Mouse (Mus musculus): Measurements from ENCODE around the gene Tent4b. TPM values are rescaled to one million over a fixed set of nuclear protein-coding genes. Genes with fewer than 3 reads are reported as not detected.

Tent4b gene
- polyA plus RNA-seq, 1 experiment from 2014 or later: 5.9 TPM

DNA sequence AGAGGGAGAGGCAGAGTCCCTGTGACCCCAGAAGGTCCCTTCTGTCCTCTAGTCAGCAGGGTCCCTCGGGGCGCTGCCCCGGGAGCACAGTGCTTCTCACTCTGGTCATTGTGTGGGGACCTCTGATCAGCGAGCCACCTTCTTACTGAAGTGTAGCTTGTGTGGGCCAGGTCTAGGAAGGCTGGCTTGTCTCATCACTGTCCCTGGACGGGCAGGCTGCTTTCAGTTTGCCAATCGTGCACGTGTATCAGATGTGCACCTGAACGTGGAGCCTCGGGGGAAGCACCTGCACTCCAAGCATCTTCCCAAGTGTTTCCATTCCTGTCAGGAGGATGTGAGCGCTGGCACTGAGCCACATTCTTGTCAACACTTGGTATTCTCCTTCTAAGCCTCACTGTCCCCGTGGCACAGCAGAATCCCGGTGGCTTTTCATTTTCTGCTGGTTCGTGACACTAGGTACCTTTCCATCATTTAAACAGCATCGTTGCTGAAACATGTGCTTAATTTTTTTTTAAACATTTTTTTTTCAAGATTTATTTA lies 87.5 kb downstream of the Tent4b start:
- no peaks in the 10 kb centered on the region for H3K4me1 ChIP-seq (replicated peaks; ENCODE audit: control insufficient read depth, insufficient read depth, low read length)
- no peaks in the 10 kb centered on the region for H3K36me3 ChIP-seq (ENCODE audit: control insufficient read depth, insufficient read depth)
- no peaks in the 10 kb centered on the region for H3K27me3 ChIP-seq (replicated peaks; ENCODE audit: control insufficient read depth, insufficient read depth, low read length)
- no peak overlapping the region for H3K4me3 ChIP-seq (ENCODE audit: low read depth, low read length)
- no peak overlapping the region for H3K9ac ChIP-seq (ENCODE audit: low read depth, low read length)
- TF ChIP-seq CTCF (IDR thresholded peaks at IDR 0.05; ENCODE audit: low read depth): no peak
- H3K27ac ChIP-seq (ENCODE audit: low read depth, low read length): no peak overlapping the region
- no peaks in the 10 kb centered on the region for H3K9me3 ChIP-seq (ENCODE audit: control insufficient read depth)
- H3K4me2 ChIP-seq (replicated peaks; ENCODE audit: low read depth): no peak overlapping the region
- ATAC-seq: no peak
- 86% methylated on average over 14 of the region's 14 CpGs for WGBS

DNA sequence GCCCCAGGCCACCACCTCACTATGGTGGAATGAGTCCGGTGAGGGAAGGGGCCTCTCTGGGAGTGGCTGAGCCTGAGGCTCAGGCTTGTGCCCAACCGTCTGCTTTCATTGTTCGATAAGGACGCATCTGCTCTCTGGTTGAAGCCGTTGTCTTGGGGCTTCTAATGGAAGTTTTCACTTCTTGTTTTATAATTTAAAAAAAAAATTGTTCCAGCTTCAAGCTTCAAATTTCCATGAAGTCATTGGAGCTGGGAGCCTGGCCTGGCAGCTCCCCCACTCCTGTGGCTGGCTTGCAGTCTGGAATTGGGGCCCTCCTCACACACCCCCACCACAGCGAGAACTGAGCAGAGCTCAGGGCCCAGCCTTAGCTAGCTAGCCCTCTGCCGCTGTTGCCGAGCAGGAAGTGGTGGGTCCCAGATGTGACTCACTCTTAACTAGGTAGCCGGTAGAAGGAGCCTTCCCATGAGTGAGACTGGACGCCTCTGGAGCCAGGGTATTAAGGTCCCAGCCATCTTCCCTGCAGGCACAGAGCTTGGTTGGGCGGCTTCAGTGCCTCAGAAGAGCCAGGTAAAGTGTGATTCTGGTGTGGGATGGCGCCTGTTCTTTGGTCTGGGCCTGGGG lies 89.7 kb downstream of the Tent4b start:
- TF ChIP-seq CTCF (IDR thresholded peaks at IDR 0.05; ENCODE audit: low read depth): no peak
- Histone ChIP-seq H3K4me1 (replicated peaks; ENCODE audit: control insufficient read depth, insufficient read depth, low read length) (no peaks in the 10 kb centered on the region), H3K9me3 (ENCODE audit: control insufficient read depth) (no peaks in the 10 kb centered on the region), H3K9ac (ENCODE audit: low read depth, low read length) (no peak overlapping the region), H3K27me3 (replicated peaks; ENCODE audit: control insufficient read depth, insufficient read depth, low read length) (no peaks in the 10 kb centered on the region), H3K36me3 (ENCODE audit: control insufficient read depth, insufficient read depth) (no peaks in the 10 kb centered on the region), H3K4me3 (ENCODE audit: low read depth, low read length) (no peak overlapping the region), H3K4me2 (replicated peaks; ENCODE audit: low read depth) (no peak overlapping the region), H3K27ac (ENCODE audit: low read depth, low read length) (no peak overlapping the region)
- ATAC-seq: no peak
- 65% methylated on average over 12 of the region's 12 CpGs for WGBS

DNA sequence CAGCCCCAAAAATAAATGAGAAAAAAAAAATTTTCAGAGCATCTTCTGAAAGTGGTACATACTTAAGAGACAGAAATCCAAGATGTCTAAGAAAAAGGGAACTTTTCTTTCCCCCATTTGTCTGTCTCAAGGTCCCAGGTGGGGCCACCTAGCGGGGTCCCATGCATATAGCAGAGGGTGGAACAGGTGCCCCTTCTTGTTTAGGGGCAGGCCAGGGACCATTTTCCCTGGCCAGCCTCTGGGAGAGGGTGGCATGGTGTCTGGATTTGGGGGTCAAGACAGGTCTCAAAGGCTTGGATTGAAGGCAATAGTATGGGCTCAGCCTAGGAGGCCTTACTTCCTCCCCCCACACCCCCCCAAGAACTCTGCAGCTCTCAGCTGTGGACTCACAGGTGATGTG lies 90.9 kb downstream of the Tent4b start:
- TF ChIP-seq CTCF (IDR thresholded peaks at IDR 0.05; ENCODE audit: low read depth): no peak
- no peak overlapping the region for H3K4me3 ChIP-seq (ENCODE audit: low read depth, low read length)
- no peak overlapping the region for H3K9ac ChIP-seq (ENCODE audit: low read depth, low read length)
- no peaks in the 10 kb centered on the region for H3K36me3 ChIP-seq (ENCODE audit: control insufficient read depth, insufficient read depth)
- 81% methylated on average over 1 of the region's 1 CpGs for WGBS
- H3K9me3 ChIP-seq (ENCODE audit: control insufficient read depth): no peaks in the 10 kb centered on the region
- no peak overlapping the region for H3K27ac ChIP-seq (ENCODE audit: low read depth, low read length)
- no peaks in the 10 kb centered on the region for H3K27me3 ChIP-seq (replicated peaks; ENCODE audit: control insufficient read depth, insufficient read depth, low read length)
- no peaks in the 10 kb centered on the region for H3K4me1 ChIP-seq (replicated peaks; ENCODE audit: control insufficient read depth, insufficient read depth, low read length)
- no peak overlapping the region for H3K4me2 ChIP-seq (replicated peaks; ENCODE audit: low read depth)
- no peak for ATAC-seq

DNA sequence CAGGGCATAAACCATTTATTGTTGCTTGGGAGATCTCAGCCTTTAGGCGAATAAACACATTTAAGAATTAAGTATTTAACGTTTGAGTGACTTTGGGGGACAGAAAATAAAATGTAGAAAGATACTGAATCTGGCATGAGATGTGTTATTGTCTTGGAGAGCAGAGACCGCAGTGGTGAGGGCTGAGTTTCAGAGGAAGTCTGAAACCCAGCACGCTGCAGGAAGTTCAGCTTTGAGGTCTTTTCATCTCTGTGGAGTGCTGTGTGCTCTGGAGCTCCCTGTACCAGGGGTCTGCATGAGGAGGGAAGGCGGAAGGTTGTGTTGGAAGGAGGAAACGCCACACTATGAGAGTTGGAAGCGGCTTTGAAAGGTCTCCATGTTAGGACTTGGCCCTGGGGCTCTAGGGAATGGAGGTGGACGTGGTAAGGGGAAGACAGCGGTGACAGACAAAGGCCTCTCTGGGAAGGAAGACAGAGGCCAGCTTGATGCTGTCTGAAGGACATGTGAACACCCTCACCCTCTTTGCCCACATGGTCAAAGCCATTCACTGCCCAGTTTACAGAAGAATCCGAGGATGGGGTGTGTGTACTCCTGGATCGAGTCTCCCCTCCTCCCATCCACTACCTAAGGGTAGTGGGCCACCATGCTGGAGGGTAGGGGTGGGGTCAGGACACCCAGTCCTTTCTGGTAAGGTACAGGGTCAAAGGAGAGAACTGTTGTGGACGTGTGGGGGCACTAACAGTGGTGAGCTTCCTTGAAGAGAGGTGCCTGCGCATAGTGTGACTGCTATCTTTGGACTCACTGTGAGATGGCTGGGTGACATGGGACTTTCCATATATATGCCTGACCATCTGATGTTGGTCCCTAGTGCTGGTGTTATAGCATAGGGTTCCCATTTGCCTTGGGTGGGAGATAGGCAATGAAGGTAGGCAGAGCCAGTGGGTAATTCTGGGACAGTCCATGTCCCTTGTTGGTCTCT lies 91.6 kb downstream of the Tent4b start:
- Histone ChIP-seq H3K9me3 (ENCODE audit: control insufficient read depth) (no peaks in the 10 kb centered on the region), H3K4me2 (replicated peaks; ENCODE audit: low read depth) (no peak overlapping the region), H3K27me3 (replicated peaks; ENCODE audit: control insufficient read depth, insufficient read depth, low read length) (no peaks in the 10 kb centered on the region), H3K9ac (ENCODE audit: low read depth, low read length) (no peak overlapping the region), H3K4me1 (replicated peaks; ENCODE audit: control insufficient read depth, insufficient read depth, low read length) (no peaks in the 10 kb centered on the region), H3K36me3 (ENCODE audit: control insufficient read depth, insufficient read depth) (no peaks in the 10 kb centered on the region), H3K27ac (ENCODE audit: low read depth, low read length) (no peak overlapping the region), H3K4me3 (ENCODE audit: low read depth, low read length) (no peak overlapping the region)
- no peak for ATAC-seq
- TF ChIP-seq CTCF (IDR thresholded peaks at IDR 0.05; ENCODE audit: low read depth): no peak
- 79% methylated on average over 13 of the region's 13 CpGs for WGBS

DNA sequence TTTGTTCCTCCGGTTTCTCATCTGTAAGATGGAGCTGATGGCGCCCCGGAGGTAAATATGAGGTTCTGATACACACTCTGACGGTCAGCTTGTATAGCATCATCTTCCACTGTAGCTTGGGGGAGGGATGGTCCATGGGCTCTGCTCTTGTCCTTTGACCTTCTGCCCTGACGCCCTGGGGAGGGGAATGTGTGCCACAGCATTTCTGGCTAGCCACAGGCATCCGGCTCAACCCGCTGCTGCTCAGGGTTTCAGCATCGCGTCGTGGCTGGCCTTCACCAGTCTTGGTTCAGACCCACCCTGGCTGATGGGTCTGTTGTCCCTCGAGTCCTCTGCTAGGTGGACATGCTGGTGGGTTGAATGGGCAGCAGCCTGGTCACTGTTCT lies 92.3 kb downstream of the Tent4b start:
- Histone ChIP-seq H3K4me2 (replicated peaks; ENCODE audit: low read depth) (no peak overlapping the region), H3K4me3 (ENCODE audit: low read depth, low read length) (no peak overlapping the region), H3K4me1 (replicated peaks; ENCODE audit: control insufficient read depth, insufficient read depth, low read length) (no peaks in the 10 kb centered on the region), H3K9me3 (ENCODE audit: control insufficient read depth) (no peaks in the 10 kb centered on the region), H3K9ac (ENCODE audit: low read depth, low read length) (no peak overlapping the region), H3K27me3 (replicated peaks; ENCODE audit: control insufficient read depth, insufficient read depth, low read length) (no peaks in the 10 kb centered on the region), H3K27ac (ENCODE audit: low read depth, low read length) (no peak overlapping the region), H3K36me3 (ENCODE audit: control insufficient read depth, insufficient read depth) (no peaks in the 10 kb centered on the region)
- 89% methylated on average over 11 of the region's 11 CpGs for WGBS
- ATAC-seq: no peak
- TF ChIP-seq CTCF (IDR thresholded peaks at IDR 0.05; ENCODE audit: low read depth): no peak

DNA sequence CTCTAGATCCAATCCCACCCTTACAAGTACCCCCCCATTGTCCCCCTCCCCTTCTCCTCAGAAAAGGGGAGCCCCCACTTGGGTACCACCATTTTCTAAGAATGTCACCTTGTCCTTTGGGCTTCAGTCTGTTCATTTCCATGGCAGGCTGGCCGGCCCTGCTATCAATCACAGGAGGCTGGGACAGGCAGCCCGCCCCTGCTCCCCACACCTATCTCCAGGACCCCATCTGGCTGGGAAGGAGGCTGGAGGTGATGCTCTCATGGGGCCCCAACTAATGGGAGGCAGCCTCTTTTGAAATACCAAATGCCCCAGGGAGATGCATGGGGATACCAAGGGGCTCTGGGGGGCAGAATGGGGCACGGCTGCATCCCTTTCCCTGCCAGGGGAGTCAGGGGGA lies 93.9 kb downstream of the Tent4b start:
- Histone ChIP-seq H3K27me3 (replicated peaks; ENCODE audit: control insufficient read depth, insufficient read depth, low read length) (no peaks in the 10 kb centered on the region), H3K4me1 (replicated peaks; ENCODE audit: control insufficient read depth, insufficient read depth, low read length) (no peaks in the 10 kb centered on the region), H3K4me3 (ENCODE audit: low read depth, low read length) (no peak overlapping the region), H3K36me3 (ENCODE audit: control insufficient read depth, insufficient read depth) (no peaks in the 10 kb centered on the region), H3K9ac (ENCODE audit: low read depth, low read length) (no peak overlapping the region), H3K9me3 (ENCODE audit: control insufficient read depth) (no peaks in the 10 kb centered on the region), H3K27ac (ENCODE audit: low read depth, low read length) (no peak overlapping the region), H3K4me2 (replicated peaks; ENCODE audit: low read depth) (no peak overlapping the region)
- ATAC-seq: no peak
- 83% methylated on average over 3 of the region's 3 CpGs for WGBS
- TF ChIP-seq CTCF (IDR thresholded peaks at IDR 0.05; ENCODE audit: low read depth): no peak
